Mouse (Mus musculus) liver, postnatal 0 days (tissue): ENCODE data around the gene Gm49380. TPM values are rescaled to one million over a fixed set of nuclear protein-coding genes. Genes with fewer than 3 reads are reported as not detected.
A peak's percentile ranks its signal among the peaks of the same experiment; 100 is the strongest.

Experiments
- ATAC-seq: fragments of 200-750 bp; cut with Nextera tagmentation; 2 replicates; pipeline ENCODE4 v1.8.0; 2017; ENCODE audit warnings: mild to moderate bottlenecking, moderate library complexity
- DNase-seq: peaks from one replicate; pipeline ENCODE4 v3.0.0-alpha.2; 2016
- H3K27ac ChIP-seq: fragments of 300-500 bp; sonication (generic); 2 replicates; pipeline ENCODE4 v1.5.1; 2014; ENCODE audit warnings: antibody characterized with exemption, moderate library complexity, mild to moderate bottlenecking, low read depth
- H3K27me3 ChIP-seq: fragments of 300-500 bp; sonication (generic); 2 replicates; pipeline ENCODE4 v1.6.1; 2014; ENCODE audit warnings: low read length, control low read depth, mixed read lengths; ENCODE audit not compliant: insufficient read depth
- H3K36me3 ChIP-seq: fragments of 300-500 bp; sonication (generic); replicated peaks from 2 replicates; pipeline ENCODE4 v1.6.1; 2014; ENCODE audit warnings: mild to moderate bottlenecking, control low read depth, low read length, moderate library complexity, mixed read lengths; ENCODE audit not compliant: insufficient read depth
- H3K4me1 ChIP-seq: fragments of 300-500 bp; sonication (generic); 2 replicates; pipeline ENCODE4 v1.6.1; 2014; ENCODE audit warnings: antibody characterized with exemption, mild to moderate bottlenecking, control low read depth; ENCODE audit not compliant: insufficient read depth
- H3K4me2 ChIP-seq: fragments of 300-500 bp; sonication (generic); 2 replicates; pipeline ENCODE4 v1.6.1; 2014; ENCODE audit warnings: low read depth, mild to moderate bottlenecking, low read length, moderate library complexity, mixed read lengths
- H3K4me3 ChIP-seq: fragments of 300-500 bp; sonication (generic); 2 replicates; pipeline ENCODE4 v1.5.1; 2014; ENCODE audit warnings: low read depth, low read length
- H3K9ac ChIP-seq: fragments of 300-500 bp; sonication (generic); replicated peaks from 2 replicates; pipeline ENCODE4 v1.6.1; 2014; ENCODE audit warnings: mild to moderate bottlenecking, moderate library complexity
- H3K9me3 ChIP-seq: fragments of 300-500 bp; sonication (generic); 2 replicates; pipeline ENCODE4 v1.6.1; 2016; ENCODE audit warnings: mild to moderate bottlenecking, control low read depth, low read length, mixed read lengths
- CTCF ChIP-seq: sonication (generic); IDR thresholded peaks from 2 replicates; pipeline ENCODE4 v1.5.1; 2016; ENCODE audit warnings: antibody characterized with exemption, low read depth
- EP300 ChIP-seq: IDR thresholded peaks from 2 replicates; pipeline ENCODE4 v1.6.1; 2016; ENCODE audit warnings: antibody characterized with exemption, low read depth, mild to moderate bottlenecking
- WGBS: fragments of 180-500 bp; shearing (Covaris S2); extraction: QIAGEN DNeasy Blood & Tissue Kit; methylation state at CpG from one replicate; pipeline ENCODE4 v1.1.7; 2014; ENCODE audit not compliant: insufficient replicate concordance; 5-methylcytosine and 5-hydroxymethylcytosine counted together
- polyA plus RNA-seq: library from polyadenylated mRNA; unstranded; fragments of >200 nt; fragmentation: Nextera tagmentation; extraction: Ambion mirVana; gene quantifications from 2 replicates; pipeline ENCODE4 v1.2.1, GENCODE M21; 2015

Gene Gm49380
- polyA plus RNA-seq, 1 experiment from 2014 or later, result not detected

- 0 out of 2 replicates have a peak, but pooled peaks cover 1% of the 10 kb centered on the region for H3K27me3 ChIP-seq
- H3K4me3 ChIP-seq, result no peak overlapping the region
- no peak overlapping the region for H3K4me2 ChIP-seq
- H3K9me3 ChIP-seq, result no peaks in the 10 kb centered on the region
- H3K36me3 ChIP-seq, result peaks cover 25% of the 10 kb centered on the region
- WGBS, result 77% methylated on average over 5 of the region's 5 CpGs
- H3K9ac ChIP-seq, result no peak overlapping the region
- no peak overlapping the region for H3K27ac ChIP-seq
- DNase-seq (no peak), ATAC-seq (no peak)
- no peaks in the 10 kb centered on the region for H3K4me1 ChIP-seq
- TF ChIP-seq EP300 (no peak), CTCF (no peak)
Measured at GRCm38 (mm10) chr9:44141951-44142350, 28.7 kb upstream of the Gm49380 start.

DNA sequence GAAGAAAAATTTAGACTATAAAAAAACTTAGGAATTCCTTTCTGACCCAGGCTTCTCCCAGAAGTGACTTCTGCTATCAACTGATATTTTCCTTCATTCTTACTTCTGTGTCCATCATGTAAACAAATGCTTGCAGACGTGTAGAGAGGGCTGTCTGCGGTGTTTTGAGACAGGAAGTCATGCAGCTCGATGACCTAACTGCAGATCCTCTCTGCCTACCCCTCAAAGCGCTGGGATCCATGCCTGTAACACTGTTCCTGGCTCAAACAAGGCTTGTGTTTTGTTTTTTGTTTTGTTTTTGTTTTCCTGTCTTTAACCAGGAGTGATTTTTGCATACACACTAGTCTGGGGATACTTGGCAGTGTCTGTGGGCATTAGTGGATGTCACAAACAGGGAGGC lies 24.5 kb upstream of the Gm49380 start:
- no peak overlapping the region for H3K4me3 ChIP-seq
- H3K36me3 ChIP-seq, result peaks cover 9% of the 10 kb centered on the region
- 18% methylated on average over 4 of the region's 4 CpGs for WGBS
- no peak for TF ChIP-seq EP300
- TF ChIP-seq CTCF, result no peak
- no peak overlapping the region for H3K4me2 ChIP-seq
- no peak overlapping the region for H3K27ac ChIP-seq
- no peak for DNase-seq
- ATAC-seq, result no peak
- H3K9me3 ChIP-seq, result no peaks in the 10 kb centered on the region
- H3K9ac ChIP-seq, result no peak overlapping the region
- peaks cover 42% of the 10 kb centered on the region for H3K27me3 ChIP-seq
- peaks cover 12% of the 10 kb centered on the region for H3K4me1 ChIP-seq

GRCm38 (mm10) chr9:44135731-44136411 lies 22.6 kb upstream of the Gm49380 start:
- Histone ChIP-seq H3K4me2 (peak overlapping the region; percentile 73), H3K4me3 (peak overlapping the region; percentile 50)
- no peak for TF ChIP-seq EP300
- TF ChIP-seq CTCF, result no peak

GRCm38 (mm10) chr9:44134851-44135730 lies 21.8 kb upstream of the Gm49380 start:
- H3K27me3 ChIP-seq, result peaks cover 63% of the 10 kb centered on the region
- H3K4me2 ChIP-seq, result peak overlapping the region; percentile 73
- H3K9me3 ChIP-seq, result no peaks in the 10 kb centered on the region
- DNase-seq (peak; percentile 48), ATAC-seq (no peak)
- no peaks in the 10 kb centered on the region for H3K36me3 ChIP-seq
- no peak overlapping the region for H3K27ac ChIP-seq
- 4% methylated on average over 46 of the region's 49 CpGs for WGBS
- H3K9ac ChIP-seq, result peak overlapping the region; percentile 47
- peak overlapping the region; percentile 50 for H3K4me3 ChIP-seq
- TF ChIP-seq CTCF (no peak), EP300 (no peak)
- H3K4me1 ChIP-seq, result peaks cover 19% of the 10 kb centered on the region

More at GRCm38 (mm10) chr9:44135731-44136411, 22.6 kb upstream of the Gm49380 start:
- ATAC-seq (no peak), DNase-seq (no peak)
- WGBS, result 50% methylated on average over 7 of the region's 7 CpGs
- Histone ChIP-seq H3K27ac (no peak overlapping the region), H3K4me1 (peaks cover 12% of the 10 kb centered on the region), H3K36me3 (no peaks in the 10 kb centered on the region), H3K27me3 (peaks cover 57% of the 10 kb centered on the region), H3K9me3 (no peaks in the 10 kb centered on the region), H3K9ac (peak overlapping the region; percentile 47)

DNA sequence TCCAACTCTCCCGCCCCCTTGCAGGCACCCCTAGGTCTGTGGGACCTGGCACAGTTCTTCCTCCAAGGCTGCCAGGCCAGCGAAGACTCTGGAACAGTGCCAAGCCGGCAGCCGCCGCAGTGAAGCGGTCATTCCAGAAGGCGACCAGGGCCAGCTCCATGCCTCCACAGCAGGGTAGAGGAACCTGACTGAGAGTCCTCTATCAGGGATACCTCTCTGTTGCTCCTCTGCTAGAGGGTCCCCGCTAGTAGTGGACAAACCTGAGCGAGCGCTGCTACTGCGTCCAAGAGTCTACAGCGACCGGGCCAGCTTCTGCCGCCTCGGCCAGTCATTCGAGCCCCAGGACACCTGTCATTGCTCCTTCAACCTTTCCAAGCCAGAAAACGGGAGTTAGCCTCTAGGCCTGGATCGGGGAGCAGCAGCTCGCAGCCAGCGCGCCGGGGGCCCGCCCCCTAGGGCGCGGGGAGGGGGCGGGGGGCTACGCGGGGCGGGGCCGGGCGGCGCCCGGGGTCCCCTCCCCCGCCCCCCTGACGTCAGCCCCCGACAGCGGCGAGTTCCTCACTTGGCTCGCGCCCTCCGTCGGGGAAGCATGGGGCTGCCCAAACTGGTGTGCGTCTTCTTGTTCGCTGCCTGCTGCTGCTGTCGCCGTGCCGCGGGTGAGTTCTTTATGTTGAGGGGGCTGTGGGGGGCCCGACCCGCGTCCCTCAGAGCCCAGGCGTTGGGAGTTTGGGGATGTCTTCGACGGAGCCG lies 21.0 kb upstream of the Gm49380 start, which contains the start of gene Mcam:
Mcam (plus strand) TSS at position 369 of the 750 bp plus-strand sequence.
- peak; percentile 20; the same call in 1 of the 2 replicates for ATAC-seq
- H3K9ac ChIP-seq, result peak within 1 kb of the TSS; percentile 47
- peaks cover 23% of the 10 kb centered on the region for H3K4me1 ChIP-seq
- DNase-seq, result peak; percentile 50
- peaks cover 63% of the 10 kb centered on the region for H3K27me3 ChIP-seq
- 2% methylated on average over 50 of the region's 55 CpGs for WGBS
- no peaks in the 10 kb centered on the region for H3K9me3 ChIP-seq
- TF ChIP-seq CTCF (no peak), EP300 (no peak)
- no peaks in the 10 kb centered on the region for H3K36me3 ChIP-seq
- peak within 1 kb of the TSS; percentile 50 for H3K4me3 ChIP-seq
- H3K4me2 ChIP-seq, result peak within 1 kb of the TSS; percentile 73
- peak within 1 kb of the TSS; percentile 36; the same call in 1 of the 2 replicates for H3K27ac ChIP-seq
